Mouse (Mus musculus) cerebellum, postnatal 36 days (tissue): Measurements from ENCODE around the gene Lce3b.

Experiments used
- DNase-seq, 2 experiments: peaks; one replicate each; pipeline ENCODE4 v3.0.0; 2021 to 2022; ENCODE audit warnings: mixed read lengths in 2 of 2

The Lce3b gene

DNA sequence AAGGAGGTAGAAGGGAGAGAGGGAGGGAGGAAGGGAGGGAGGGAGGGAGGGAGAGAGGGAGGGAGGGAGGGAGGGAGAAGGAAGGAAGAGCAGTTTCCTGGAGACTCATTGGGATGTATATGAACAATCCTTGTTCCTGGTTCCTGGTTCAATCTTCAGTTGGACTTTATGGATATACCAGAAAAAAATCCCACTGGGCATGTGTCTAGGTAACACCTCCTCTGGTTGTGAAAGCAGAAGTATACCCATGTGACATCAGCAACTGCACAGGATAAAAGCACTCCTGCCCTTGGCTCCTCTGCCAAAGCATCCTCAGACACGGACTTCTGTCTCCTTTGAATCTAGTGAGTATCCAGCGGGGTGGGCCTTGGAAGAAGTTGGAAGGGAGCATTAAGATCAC lies at the start of gene Lce3b:
Gene Lce3b, plus strand, starts transcription at position 301 of the 400 bp plus-strand sequence.
- no peak for DNase-seq

DNA sequence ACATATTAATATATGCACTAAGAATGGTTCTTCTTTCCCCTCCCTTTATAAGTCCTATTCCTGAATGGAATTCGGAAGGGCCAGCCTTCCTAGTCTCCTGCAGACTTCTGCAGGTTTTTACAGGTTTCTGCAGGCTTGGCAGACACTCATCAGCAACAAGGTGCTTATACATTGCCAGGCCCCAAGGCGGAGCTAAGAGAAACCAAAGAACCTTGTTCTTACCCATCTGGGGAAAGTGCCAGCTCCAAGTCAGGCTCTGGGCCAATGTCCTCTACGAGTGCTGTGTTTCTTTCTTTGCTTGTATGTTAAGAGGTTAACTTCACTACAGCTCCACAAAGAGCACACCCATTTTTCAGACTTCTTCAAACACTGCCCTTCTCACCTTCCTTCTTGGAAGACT lies 38.7 kb upstream of the Lce3b start:
- no peak for DNase-seq

DNA sequence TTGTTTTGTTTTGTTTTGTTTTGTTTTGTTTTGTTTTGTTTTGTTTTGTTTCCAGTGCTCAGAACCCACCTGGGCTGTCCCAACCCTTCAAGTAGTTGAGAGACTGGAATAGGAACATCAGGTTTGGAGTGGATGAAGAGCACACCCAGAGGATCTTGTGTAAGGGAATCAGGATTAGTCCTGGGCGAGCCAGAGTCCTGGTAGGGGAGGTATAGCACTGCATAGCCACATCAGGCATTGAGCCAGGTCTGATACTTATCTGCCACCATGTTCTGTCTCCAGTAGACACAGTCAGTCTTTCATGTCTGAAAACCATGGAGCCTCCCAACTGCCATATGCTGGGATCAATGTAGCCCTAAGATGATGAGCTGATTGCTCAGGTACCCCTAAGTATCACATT lies 38.3 kb upstream of the Lce3b start:
- no peak for DNase-seq

DNA sequence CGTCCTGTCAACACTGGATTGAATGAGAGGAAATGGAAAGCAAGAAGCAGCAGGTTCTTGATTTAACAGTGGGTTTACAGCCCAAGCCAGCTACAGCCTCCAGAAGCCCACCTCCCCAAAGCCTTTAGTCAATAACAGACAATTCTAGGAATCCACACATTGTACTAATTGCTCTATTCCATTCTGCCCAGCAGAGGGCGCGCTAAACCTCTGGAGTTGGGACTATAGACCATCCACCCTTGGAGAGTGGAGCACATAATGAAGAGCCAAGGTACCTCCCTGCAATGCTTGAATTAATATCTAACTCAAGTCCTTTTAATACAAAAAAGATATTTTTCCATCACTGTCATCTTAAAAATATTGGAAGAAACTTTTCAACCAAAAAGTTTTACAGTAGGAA lies 29.8 kb upstream of the Lce3b start:
- DNase-seq: peak in 1 of 2 experiments; percentile 3

DNA sequence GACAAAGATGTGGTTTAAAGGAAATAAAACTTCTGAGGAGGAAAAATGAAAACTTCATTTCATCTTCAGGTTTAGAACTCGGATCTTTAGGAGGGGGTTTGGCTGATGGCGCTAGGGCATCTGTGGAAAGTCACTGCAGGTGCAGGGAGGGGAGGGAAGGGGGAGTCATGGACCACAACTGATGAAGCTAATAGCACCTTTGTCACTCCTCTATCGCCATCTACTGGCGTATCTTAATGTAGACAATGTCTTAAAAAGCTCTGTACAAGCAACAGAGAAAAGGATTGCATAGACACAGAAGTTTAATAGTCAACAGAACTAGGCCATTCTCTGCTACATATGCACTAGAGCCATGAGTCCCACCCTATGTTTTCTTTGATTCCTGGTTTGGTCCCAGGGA lies 29.1 kb upstream of the Lce3b start:
- no peak for DNase-seq

DNA sequence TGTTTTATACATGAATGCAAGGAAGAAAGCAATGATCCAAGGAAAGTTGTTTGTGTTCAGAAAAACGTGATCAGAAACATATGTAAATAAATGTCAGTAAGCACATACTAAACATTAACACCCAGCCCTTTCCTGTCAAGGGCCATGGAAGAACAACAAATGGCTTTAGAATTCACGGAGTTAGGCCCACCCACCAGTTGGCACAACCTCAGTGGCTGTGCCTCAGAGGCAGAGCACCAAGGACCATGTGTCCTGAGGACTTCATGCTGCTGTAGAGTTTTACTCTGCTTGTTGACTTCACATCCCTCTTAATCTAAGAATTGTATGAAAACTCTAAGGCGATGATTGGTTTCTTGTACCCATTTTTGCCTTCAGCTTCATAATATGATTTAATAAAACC lies 27.6 kb upstream of the Lce3b start:
- DNase-seq: no peak

DNA sequence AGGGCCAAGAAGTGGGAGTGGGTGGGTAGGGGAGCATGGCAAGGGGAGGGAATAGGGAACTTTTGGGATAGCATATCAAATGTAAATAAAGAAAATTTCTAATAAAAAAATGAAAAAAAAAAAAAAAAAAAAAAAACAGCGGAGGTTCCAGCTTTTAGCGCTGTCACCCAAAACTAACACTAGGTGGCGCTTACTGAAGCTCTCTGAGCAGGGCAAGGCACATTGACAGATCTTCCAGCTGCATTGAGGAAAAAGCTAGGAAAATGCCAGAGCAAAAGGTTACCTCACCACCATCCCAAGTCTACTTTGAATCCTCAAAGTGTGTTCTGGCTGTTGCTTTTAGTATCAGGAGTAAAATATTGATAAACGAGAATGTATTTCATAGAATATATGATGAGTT lies 25.2 kb upstream of the Lce3b start:
- peak in 1 of 2 experiments; percentile 1 for DNase-seq

DNA sequence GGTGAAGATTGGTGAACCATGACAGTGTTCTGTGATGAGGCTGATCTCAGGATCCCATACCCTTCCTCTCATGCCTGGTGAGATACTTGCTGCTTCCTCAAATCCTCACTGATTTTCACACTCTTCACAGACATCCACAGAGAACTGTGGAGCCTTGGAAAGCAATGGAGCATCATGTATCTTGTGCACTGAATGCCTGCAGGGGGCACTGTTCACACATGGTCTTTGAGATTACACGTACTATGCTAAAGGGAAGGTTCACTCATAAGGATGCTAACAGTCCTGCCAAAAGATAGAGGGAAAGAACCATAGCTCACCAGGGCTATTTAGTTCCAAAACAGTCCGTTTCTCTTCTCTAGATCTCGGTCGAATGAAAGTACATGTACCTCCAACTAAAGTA lies 12.4 kb upstream of the Lce3b start:
- DNase-seq: no peak

DNA sequence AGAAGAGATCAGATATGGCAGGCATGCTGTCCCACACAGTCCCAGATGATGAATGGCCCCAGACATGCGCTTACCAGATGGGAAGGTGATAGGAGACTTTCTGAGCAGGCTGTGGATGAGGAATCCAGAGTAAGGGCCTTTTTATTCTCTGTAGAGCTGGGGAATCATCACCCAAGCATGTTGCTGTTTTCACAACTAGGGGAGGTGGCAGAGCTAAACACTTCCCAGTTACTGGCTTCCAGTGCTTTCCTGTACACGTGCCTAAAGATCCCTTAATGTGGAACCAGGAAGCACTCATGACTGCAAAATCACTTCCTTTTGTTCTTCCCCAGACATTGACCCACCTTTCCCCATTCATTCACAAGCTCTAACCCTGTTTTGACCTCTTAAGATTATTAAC lies 6.6 kb upstream of the Lce3b start, which contains the start of gene Lce3a:
Gene Lce3a, minus strand, starts transcription at position 101 of the 400 bp plus-strand sequence.
- no peak for DNase-seq

DNA sequence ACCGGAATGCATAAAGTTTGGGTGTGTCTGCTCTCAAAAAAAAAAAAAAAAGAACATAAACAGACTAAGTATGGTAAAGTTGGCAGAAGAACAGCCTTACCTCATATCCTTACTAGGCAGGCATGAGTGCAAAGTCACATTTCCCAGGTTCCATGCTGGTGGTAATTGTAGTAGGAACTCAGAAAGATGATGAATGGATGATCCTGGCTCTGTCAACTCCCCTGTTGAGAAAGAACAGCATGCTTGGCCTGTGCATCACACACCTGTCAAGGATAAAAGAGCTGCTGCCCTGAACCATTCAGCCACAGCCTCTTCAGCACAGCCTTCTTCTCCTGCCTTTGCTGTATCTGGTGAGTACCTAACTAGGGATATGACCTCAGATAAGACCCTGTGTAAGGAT lies 11.4 kb downstream of the Lce3b start, which contains the start of gene Lce3c:
Gene Lce3c, plus strand, starts transcription at position 301 of the 400 bp plus-strand sequence.
- no peak for DNase-seq

DNA sequence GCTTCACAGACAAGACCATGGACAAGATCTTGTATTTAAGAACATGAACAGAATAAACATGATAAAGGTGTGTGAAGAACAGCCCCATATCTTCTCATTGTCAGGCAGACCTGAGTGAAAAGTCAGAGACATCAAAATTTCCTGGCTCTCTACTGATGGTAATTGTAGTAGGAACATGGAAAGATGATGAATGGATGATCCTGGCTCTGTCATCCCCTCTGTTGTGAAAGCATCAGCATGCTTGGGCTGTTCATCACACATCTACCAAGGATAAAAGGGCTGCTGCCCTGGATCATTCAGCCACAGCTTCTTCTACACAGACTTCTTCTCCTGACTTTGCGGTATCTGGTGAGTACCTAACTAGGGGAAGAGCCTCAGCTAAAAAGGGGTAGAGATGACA lies 24.3 kb downstream of the Lce3b start, which contains the start of gene Lce3d:
Gene Lce3d, plus strand, starts transcription at position 301 of the 400 bp plus-strand sequence.
- no peak for DNase-seq

DNA sequence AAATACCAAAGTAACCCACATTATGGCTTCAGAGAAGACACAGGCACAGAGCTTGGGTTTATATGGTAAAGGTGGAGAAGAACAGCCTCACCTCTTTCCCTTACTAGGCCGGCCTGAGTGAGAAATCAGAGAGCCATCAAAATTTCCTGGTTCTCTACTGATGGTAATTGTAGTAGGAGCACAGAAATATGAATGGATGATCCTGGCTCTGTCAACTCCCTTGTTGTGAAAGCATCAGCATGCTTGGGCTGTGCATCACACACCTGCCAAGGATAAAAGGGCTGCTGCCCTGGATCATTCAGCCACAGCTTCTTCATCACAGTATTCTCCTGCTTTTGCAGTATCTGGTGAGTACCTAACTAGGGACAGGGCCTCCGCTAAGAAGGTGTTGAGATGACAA lies 34.0 kb downstream of the Lce3b start, which contains the start of gene Lce3e:
Gene Lce3e, plus strand, starts transcription at position 301 of the 400 bp plus-strand sequence.
- no peak for DNase-seq

DNA sequence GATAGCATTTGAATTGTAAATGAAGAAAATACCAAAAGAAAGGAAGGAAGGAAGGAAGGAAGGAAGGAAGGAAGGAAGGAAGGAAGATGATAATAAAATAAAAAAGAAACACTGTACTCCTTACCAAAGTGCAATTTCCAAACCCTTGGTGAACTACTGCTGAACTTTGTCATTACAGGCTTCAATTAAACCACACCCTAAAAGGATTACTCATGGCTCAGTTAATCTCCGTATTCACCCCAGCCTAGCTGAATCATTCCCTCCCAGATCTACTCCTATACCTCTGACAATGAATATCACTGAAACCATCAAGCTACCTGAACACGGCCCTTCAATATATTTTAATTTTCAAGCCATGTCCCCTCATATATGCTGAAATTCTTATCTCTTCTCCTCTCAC lies 45.7 kb downstream of the Lce3b start:
- DNase-seq: no peak
